Mouse (Mus musculus) C2C12 (cell line): ENCODE measurements around the gene Snx9. TPM values are rescaled to one million over a fixed set of nuclear protein-coding genes. Genes with fewer than 3 reads are reported as not detected.

Experiments
- H3K27me3 ChIP-seq: one replicate; pipeline ENCODE4 v1.6.1; 2011; ENCODE audit not compliant: control insufficient read depth, insufficient read depth, insufficient read length
- H3K36me3 ChIP-seq: one replicate; pipeline ENCODE4 v1.6.1; 2011; ENCODE audit not compliant: control insufficient read depth, insufficient read depth
- H3K4me3 ChIP-seq: one replicate; pipeline ENCODE4 v1.5.1; 2011; ENCODE audit warnings: mild to moderate bottlenecking, control low read depth; ENCODE audit not compliant: poor library complexity, insufficient read depth, severe bottlenecking
- H3K79me2 ChIP-seq: one replicate; pipeline ENCODE4 v1.6.1; 2011; ENCODE audit not compliant: control insufficient read depth, insufficient read depth
- H3K79me3 ChIP-seq: one replicate; pipeline ENCODE4 v1.6.1; 2011; ENCODE audit warnings: low read depth, control low read depth
- H3ac ChIP-seq: one replicate; pipeline ENCODE3; 2011; ENCODE audit warnings: low read depth; ENCODE audit not compliant: control insufficient read depth, insufficient read length
- CEBPB ChIP-seq: IDR thresholded peaks from one replicate; pipeline ENCODE4 v1.6.1; 2011; ENCODE audit warnings: low read depth, mild to moderate bottlenecking, control low read depth, moderate library complexity
- CTCF ChIP-seq: IDR thresholded peaks from one replicate; pipeline ENCODE4 v1.5.1; 2011; ENCODE audit not compliant: control insufficient read depth, insufficient read depth, insufficient read length
- FOSL1 ChIP-seq: IDR thresholded peaks from one replicate; pipeline ENCODE4 v1.8.0; 2011; ENCODE audit warnings: mild to moderate bottlenecking, low read length; ENCODE audit not compliant: poor library complexity, insufficient read depth, severe bottlenecking
- MAX ChIP-seq: IDR thresholded peaks from one replicate; pipeline ENCODE4 v1.6.1; 2011; ENCODE audit warnings: mild to moderate bottlenecking, control low read depth
- MYOD1 ChIP-seq: IDR thresholded peaks from one replicate; pipeline ENCODE4 v1.6.1; 2011; ENCODE audit warnings: low read depth; ENCODE audit not compliant: control insufficient read depth, insufficient read length
- MYOG ChIP-seq: IDR thresholded peaks from one replicate; pipeline ENCODE4 v1.6.1; 2011; ENCODE audit not compliant: control insufficient read depth, insufficient read length; ENCODE audit errors: extremely low read depth
- USF1 ChIP-seq: IDR thresholded peaks from one replicate; pipeline ENCODE4 v1.6.1; 2011; ENCODE audit warnings: low read depth, mild to moderate bottlenecking, control low read depth, moderate library complexity
- polyA plus RNA-seq: library from polyadenylated mRNA; unstranded; fragments of >200 nt; fragmentation: generic; extraction: Trizol; gene quantifications from one replicate; pipeline ENCODE4 v1.2.1, GENCODE M21; 2012; ENCODE audit warnings: missing spikeins

The Snx9 gene
- polyA plus RNA-seq, 1 experiment = 57.5 TPM

DNA sequence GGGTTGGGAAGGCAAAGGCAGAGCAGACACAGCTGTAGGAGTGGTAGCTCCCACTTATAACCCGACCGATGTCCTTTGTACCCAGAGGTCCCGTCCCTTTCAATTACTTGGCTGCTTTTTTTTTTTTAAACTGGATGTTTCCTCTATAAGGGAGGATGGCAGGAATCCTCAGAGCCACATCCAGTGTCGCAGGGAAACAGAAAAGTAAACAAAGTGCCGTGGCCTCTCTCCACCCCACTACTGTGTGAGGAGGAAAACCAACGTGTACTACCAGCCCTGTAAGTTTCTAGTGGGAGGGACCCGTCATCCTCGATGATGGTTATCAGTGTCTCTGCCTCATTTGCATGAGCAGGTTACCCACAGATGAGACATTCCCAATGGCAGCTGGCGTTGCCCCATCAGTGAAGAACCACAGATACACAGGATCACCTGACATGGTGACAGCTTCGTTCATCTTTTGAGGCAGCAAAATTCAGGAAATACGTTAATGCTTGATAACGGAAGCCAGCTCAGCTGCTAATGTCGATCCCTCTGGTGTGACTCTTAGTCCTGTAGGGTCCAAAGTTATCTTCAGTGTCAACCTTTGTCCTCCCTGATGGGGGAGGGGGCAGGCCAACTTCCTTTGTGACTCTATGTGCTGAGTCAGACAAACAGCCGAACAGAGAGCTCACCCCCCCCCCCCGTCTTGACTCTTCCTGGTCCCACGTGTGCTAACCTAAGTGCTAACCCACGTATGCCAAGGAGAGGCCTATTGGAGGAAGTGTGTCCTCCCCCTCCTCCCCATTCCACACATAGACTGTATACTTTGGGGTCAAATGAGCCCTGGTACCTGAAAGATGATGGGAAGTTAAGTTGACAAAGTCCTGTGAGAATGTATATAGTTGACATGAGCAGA is 39.1 kb upstream of the Snx9 start:
- no peak for TF ChIP-seq FOSL1
- TF ChIP-seq MYOG = no peak
- TF ChIP-seq MAX = no peak
- TF ChIP-seq USF1 = no peak
- no peak for TF ChIP-seq CEBPB
- no peak for TF ChIP-seq MYOD1
- no peak for TF ChIP-seq CTCF
- Histone ChIP-seq H3K79me3 (peaks cover 14% of the 10 kb centered on the region), H3K36me3 (peaks cover 26% of the 10 kb centered on the region), H3K27me3 (no peaks in the 10 kb centered on the region), H3K4me3 (no peak overlapping the region), H3ac (no peak overlapping the region), H3K79me2 (peaks cover 33% of the 10 kb centered on the region)

DNA sequence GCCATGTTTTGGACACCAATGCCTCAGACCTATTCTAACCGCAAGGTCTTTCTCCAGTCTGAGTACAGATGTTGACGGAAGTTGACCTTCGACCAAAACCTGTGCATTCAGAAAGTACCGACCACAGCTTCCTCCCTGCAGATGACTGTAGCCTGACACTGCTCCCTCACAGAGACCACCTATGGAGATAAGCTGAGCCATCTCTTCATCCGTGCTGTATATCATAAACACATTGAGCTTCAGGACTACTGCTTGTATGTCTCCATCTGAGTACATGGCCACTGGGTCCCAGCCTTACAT is 38.5 kb upstream of the Snx9 start:
- peaks cover 26% of the 10 kb centered on the region for H3K36me3 ChIP-seq
- no peaks in the 10 kb centered on the region for H3K27me3 ChIP-seq
- no peak overlapping the region for H3ac ChIP-seq
- H3K79me3 ChIP-seq = peaks cover 14% of the 10 kb centered on the region
- peaks cover 33% of the 10 kb centered on the region for H3K79me2 ChIP-seq
- TF ChIP-seq FOSL1 (no peak), USF1 (no peak), CTCF (no peak), CEBPB (no peak), MYOD1 (no peak), MAX (no peak), MYOG (no peak)
- no peak overlapping the region for H3K4me3 ChIP-seq

DNA sequence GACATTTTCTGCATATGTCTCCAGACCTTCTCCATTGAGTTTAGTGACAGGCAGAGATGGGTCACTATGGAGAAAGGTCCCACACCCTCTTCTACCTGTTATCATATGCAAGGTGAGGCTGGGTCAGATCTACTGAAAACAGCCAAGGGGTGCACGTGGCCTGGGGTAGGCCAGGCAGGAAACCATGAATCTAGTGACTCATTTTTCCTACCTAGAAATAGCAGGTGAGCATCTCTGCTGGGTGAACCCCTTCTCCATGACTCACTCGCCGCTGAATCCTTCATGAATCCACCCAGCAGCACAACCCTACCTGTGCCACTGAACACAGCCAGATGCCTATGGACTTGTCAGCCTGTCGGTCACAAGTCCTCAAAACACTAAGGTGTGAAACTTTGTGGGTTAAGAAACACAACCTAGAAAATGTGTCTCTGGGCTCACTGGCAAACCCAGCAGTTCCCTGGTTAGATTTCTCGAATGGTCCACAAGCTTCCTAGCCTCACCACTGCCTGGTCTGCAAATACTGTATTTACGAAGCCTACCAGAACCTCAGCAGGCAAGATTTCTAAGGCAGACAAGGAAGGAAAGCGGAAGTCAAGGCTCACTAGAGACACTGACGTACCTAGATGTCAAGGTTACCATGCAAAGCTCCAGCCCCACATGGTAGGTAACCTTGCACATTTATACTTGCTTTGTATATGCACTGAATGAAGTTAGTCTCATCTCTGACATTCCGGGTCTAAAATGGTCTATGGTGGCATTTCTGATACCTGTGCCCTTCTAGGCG is 37.7 kb upstream of the Snx9 start:
- H3ac ChIP-seq = no peak overlapping the region
- no peak overlapping the region for H3K4me3 ChIP-seq
- peaks cover 26% of the 10 kb centered on the region for H3K36me3 ChIP-seq
- TF ChIP-seq FOSL1 (no peak), MAX (no peak), CEBPB (no peak), MYOD1 (no peak), USF1 (no peak), MYOG (no peak), CTCF (no peak)
- no peaks in the 10 kb centered on the region for H3K27me3 ChIP-seq
- peaks cover 33% of the 10 kb centered on the region for H3K79me2 ChIP-seq
- H3K79me3 ChIP-seq = peaks cover 14% of the 10 kb centered on the region

DNA sequence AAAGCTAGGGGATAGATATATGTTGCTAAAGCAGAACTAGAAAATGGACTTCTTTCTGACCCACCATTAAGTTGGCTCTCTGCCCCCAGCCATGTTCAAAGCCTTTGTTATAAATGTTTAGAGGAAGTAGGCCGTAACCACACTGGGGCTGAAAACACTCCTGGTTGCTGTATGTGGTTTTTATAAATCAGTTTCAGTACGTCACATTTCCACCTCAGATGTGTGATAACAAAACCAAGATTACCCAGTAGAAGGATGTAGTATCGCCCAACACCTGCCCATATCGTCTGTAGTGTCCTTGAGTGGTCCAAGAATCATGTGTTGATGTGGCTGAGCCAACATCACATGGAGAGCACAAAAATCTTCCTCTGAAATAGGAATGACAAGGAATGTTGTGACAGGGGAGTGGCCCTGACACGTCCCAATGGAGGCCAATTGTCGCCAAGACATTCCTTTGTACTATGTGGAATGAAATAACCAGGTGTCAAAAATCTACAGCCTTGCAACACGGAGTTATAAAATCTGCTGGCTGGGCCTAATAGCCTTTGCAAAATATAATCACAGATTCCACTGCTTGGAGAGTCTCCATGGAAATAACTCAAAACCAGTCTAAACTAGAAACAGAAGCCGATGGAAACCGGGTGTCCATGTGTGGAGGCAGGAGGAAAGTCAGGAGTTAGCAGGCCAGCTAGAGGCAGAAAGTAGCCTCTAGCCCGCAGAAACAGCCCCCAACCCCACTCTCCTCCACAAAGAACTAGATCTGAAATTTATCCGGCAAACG is 36.6 kb upstream of the Snx9 start:
- Histone ChIP-seq H3ac (no peak overlapping the region), H3K36me3 (peaks cover 26% of the 10 kb centered on the region), H3K79me2 (peaks cover 33% of the 10 kb centered on the region), H3K4me3 (no peak overlapping the region), H3K79me3 (peaks cover 14% of the 10 kb centered on the region), H3K27me3 (no peaks in the 10 kb centered on the region)
- TF ChIP-seq FOSL1 (no peak), MYOG (no peak), MYOD1 (no peak), CTCF (no peak)

DNA sequence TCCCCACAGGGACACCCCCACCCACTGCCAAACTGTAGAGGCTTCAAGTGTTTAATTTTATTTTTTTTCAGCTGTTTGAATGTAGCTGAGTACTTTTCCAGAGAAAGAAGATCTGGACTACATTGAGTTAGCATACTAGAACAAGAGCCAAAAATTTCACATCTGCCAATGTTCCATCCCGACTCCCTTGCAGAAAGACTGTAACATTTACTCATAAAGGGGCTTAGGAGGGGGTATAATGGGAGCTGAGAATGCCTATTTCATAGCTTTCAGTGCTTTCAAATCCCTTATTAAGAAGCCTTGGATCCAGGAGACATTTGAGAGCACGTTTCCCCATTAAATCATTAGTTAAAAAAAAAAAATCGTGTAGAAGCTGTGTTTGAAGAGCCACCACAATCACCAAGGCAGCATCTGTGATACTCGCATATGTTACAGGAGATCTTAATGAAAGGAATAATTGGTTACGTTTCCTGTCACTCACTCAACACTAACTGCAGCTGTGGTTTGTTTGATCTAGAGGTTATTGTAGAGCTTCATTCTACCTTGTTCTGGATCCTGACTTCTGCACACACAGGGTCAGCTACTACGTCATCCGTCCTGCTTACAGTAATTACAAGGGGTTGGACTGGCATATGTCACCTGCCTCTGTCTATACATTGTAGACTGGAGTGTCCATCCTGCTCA is 35.8 kb upstream of the Snx9 start:
- peaks cover 27% of the 10 kb centered on the region for H3K79me2 ChIP-seq
- H3K4me3 ChIP-seq = no peak overlapping the region
- H3ac ChIP-seq = no peak overlapping the region
- TF ChIP-seq USF1 (no peak), MYOG (no peak), FOSL1 (no peak), MAX (no peak), CEBPB (no peak), MYOD1 (no peak)
- peaks cover 26% of the 10 kb centered on the region for H3K36me3 ChIP-seq
- H3K79me3 ChIP-seq = peaks cover 14% of the 10 kb centered on the region
- no peaks in the 10 kb centered on the region for H3K27me3 ChIP-seq
